Mouse (Mus musculus) embryo, embryonic 11 days (tissue): Measurements from ENCODE around the gene Gm28635.

Source experiments
- DNase-seq: peaks from one replicate; pipeline ENCODE4 v3.0.0-alpha.2; 2015

Gene Gm28635

GRCm38 (mm10) chr2:84677968-84678880 is at the start of gene Gm28635, which contains the start of gene Med19:
Gm28635 (minus strand) TSS chr2:84678041.
Med19 (plus strand) TSS chr2:84678402.
- peak; percentile 99 for DNase-seq

- DNase-seq, result peak; percentile 99
Observed at GRCm38 (mm10) chr2:84727172-84727858, 49.5 kb upstream of the Gm28635 start, which contains the start of gene Clp1. Clp1 (minus strand) TSS chr2:84727350.

GRCm38 (mm10) chr2:84726716-84727115 is 48.9 kb upstream of the Gm28635 start:
- DNase-seq, result no peak

- DNase-seq, result no peak
Observed at GRCm38 (mm10) chr2:84725770-84726169, 47.9 kb upstream of the Gm28635 start.

- no peak for DNase-seq
Observed at GRCm38 (mm10) chr2:84723856-84724255, 46.0 kb upstream of the Gm28635 start.

GRCm38 (mm10) chr2:84721182-84721581 is 43.3 kb upstream of the Gm28635 start:
- no peak for DNase-seq

- DNase-seq, result no peak
Observed at GRCm38 (mm10) chr2:84720718-84721117, 42.9 kb upstream of the Gm28635 start.

- no peak for DNase-seq
Observed at GRCm38 (mm10) chr2:84717357-84717756, 39.5 kb upstream of the Gm28635 start.

- no peak for DNase-seq
Observed at GRCm38 (mm10) chr2:84716423-84717355, 38.8 kb upstream of the Gm28635 start.

GRCm38 (mm10) chr2:84715562-84716361 is 37.9 kb upstream of the Gm28635 start:
- peak; percentile 92 for DNase-seq

GRCm38 (mm10) chr2:84714811-84715561 is 37.1 kb upstream of the Gm28635 start, which contains the start of gene Zdhhc5:
Zdhhc5 (minus strand) TSS chr2:84715180.
- DNase-seq, result peak; percentile 100

- no peak for DNase-seq
Observed at GRCm38 (mm10) chr2:84714422-84714810, 36.6 kb upstream of the Gm28635 start.

- no peak for DNase-seq
Observed at GRCm38 (mm10) chr2:84711898-84712297, 34.1 kb upstream of the Gm28635 start.

- no peak for DNase-seq
Observed at GRCm38 (mm10) chr2:84707523-84707922, 29.7 kb upstream of the Gm28635 start.

- no peak for DNase-seq
Observed at GRCm38 (mm10) chr2:84705295-84705694, 27.5 kb upstream of the Gm28635 start.

GRCm38 (mm10) chr2:84704329-84704728 is 26.5 kb upstream of the Gm28635 start:
- no peak for DNase-seq

GRCm38 (mm10) chr2:84703497-84703896 is 25.7 kb upstream of the Gm28635 start:
- DNase-seq, result no peak

- no peak for DNase-seq
Observed at GRCm38 (mm10) chr2:84695007-84695695, 17.3 kb upstream of the Gm28635 start.

GRCm38 (mm10) chr2:84690050-84690449 is 12.2 kb upstream of the Gm28635 start:
- no peak for DNase-seq
